Mouse (Mus musculus) heart, embryonic 16.5 days (tissue): ENCODE measurements at regions not wholly inside any gene's neighbourhood (a gene's known extent, or its start where the extent isn't known, plus 50 kb on each side); places are given as distances from the start of the nearest gene placed in this dataset.

ENCODE experiments used
- ATAC-seq: fragments of 200-750 bp; cut with Nextera tagmentation; replicated peaks from 2 replicates; pipeline ENCODE4 v1.8.0; 2017; ENCODE audit warnings: moderate number of reproducible peaks; ENCODE audit not compliant: insufficient read depth, low FRiP score; ENCODE audit errors: extremely low read depth
- H3K27ac ChIP-seq: fragments of 300-500 bp; sonication (generic); 2 replicates; pipeline ENCODE4 v1.5.1; 2014; ENCODE audit warnings: mild to moderate bottlenecking, low read length, control low read depth, moderate library complexity
- H3K27me3 ChIP-seq: fragments of 300-500 bp; sonication (generic); 2 replicates; pipeline ENCODE4 v1.6.1; 2014; ENCODE audit warnings: low read length, mixed read lengths; ENCODE audit not compliant: control insufficient read depth, insufficient read depth
- H3K36me3 ChIP-seq: fragments of 300-500 bp; sonication (generic); 2 replicates; pipeline ENCODE4 v1.6.1; 2014; ENCODE audit not compliant: control insufficient read depth, insufficient read depth
- H3K4me1 ChIP-seq: fragments of 300-500 bp; sonication (generic); 2 replicates; pipeline ENCODE4 v1.6.1; 2014; ENCODE audit warnings: low read length, mixed read lengths; ENCODE audit not compliant: control insufficient read depth, insufficient read depth
- H3K4me2 ChIP-seq: fragments of 300-500 bp; sonication (generic); 2 replicates; pipeline ENCODE4 v1.6.1; 2014; ENCODE audit warnings: low read depth, mild to moderate bottlenecking, control low read depth, low read length
- H3K4me3 ChIP-seq: fragments of 300-500 bp; sonication (generic); 2 replicates; pipeline ENCODE4 v1.5.1; 2014; ENCODE audit warnings: mild to moderate bottlenecking, control low read depth, low read length
- H3K9ac ChIP-seq: fragments of 300-500 bp; sonication (generic); 2 replicates; pipeline ENCODE4 v1.6.1; 2014; ENCODE audit warnings: low read length, control low read depth
- H3K9me3 ChIP-seq: fragments of 300-500 bp; sonication (generic); replicated peaks from 2 replicates; pipeline ENCODE4 v1.6.1; 2016; ENCODE audit warnings: low read length; ENCODE audit not compliant: control insufficient read depth
- WGBS: fragments of 180-500 bp; shearing (Covaris S2); extraction: QIAGEN DNeasy Blood & Tissue Kit; methylation state at CpG from one replicate; pipeline ENCODE4 v1.1.7; 2014; 5-methylcytosine and 5-hydroxymethylcytosine counted together

DNA sequence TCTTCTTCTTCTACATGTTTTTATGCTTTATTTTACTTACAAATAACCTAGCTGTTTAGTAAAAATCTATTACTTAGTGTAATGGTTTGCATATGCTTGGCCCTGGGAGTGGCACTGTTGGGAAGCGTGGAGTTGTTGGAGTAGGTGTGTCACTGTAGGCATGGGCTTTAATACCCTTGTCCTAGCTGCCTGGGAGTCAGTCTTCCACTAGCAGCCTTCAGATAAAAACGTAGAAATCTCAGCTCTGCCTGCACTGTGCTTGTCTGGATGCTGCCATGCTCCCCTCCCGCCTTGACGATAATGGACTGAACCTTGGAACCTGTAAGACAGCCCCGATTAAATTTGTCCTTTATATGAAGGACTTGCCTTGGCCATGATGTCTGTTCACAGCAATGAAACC is 60.4 kb upstream of the Jade1 start:
- WGBS, result 71% methylated on average over 5 of the region's 5 CpGs
- peaks cover under 1% of the 10 kb centered on the region for H3K4me1 ChIP-seq
- ATAC-seq, result no peak
- no peak overlapping the region for H3K9ac ChIP-seq
- no peaks in the 10 kb centered on the region for H3K27me3 ChIP-seq
- no peak overlapping the region for H3K4me2 ChIP-seq
- no peaks in the 10 kb centered on the region for H3K9me3 ChIP-seq
- H3K4me3 ChIP-seq, result no peak overlapping the region
- H3K27ac ChIP-seq, result no peak overlapping the region
- no peaks in the 10 kb centered on the region for H3K36me3 ChIP-seq

DNA sequence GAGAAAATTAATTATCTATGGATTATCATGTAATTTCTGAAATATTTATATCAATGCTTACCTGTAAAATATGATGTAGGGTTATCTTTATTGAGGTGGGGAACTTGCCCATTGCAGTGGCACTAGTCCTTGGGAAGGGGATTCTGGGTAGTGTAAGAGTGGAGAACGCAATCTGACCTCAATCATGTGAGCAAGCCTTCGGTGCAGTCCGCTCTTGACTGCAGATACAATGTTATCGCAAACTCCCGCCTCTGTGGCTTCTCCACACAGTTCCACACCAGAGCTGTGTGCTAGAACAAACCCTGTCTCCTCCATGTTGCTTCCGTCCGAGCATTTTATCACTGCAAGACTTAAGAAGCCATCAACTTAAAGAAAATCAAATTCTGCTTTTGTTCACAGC is 62.1 kb upstream of the Jade1 start:
- 85% methylated on average over 7 of the region's 7 CpGs for WGBS
- no peak overlapping the region for H3K27ac ChIP-seq
- no peak overlapping the region for H3K4me3 ChIP-seq
- H3K4me2 ChIP-seq, result no peak overlapping the region
- ATAC-seq, result no peak
- no peaks in the 10 kb centered on the region for H3K27me3 ChIP-seq
- no peak overlapping the region for H3K9ac ChIP-seq
- H3K36me3 ChIP-seq, result no peaks in the 10 kb centered on the region
- H3K4me1 ChIP-seq, result peaks cover 9% of the 10 kb centered on the region
- no peaks in the 10 kb centered on the region for H3K9me3 ChIP-seq

DNA sequence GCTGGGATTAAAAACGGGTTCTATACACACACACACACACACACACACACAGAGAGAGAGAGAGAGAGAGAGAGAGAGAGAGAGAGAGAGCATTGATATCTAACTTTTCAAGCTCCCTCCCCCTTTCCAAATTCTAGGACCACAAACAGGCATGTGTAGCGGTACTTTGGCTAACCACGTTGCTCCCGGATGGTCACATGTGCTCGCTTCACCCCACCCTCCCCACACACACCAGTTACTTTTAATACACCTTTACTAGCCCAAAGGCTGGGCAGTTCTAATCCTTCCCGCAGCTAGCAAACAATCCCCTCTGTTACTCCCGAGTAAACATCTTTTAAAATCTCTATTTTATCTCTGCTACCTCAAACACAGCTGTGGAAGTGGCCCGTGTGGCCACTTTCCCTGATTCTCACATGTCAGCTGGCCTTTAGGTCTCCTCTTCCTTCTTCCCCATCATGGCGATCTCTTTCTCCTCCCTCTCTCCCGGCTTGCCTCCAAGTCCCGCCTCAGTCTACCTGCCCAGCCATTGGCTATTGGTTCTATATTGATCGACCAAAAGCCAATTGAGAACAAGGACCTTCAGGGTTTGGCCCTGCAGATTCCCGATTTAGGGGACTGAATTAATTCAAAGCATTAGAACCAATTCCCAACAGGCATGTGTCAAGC is 62.7 kb upstream of the Jade1 start:
- Histone ChIP-seq H3K27me3 (no peaks in the 10 kb centered on the region), H3K9me3 (no peaks in the 10 kb centered on the region), H3K9ac (no peak overlapping the region), H3K27ac (no peak overlapping the region), H3K4me2 (no peak overlapping the region), H3K36me3 (no peaks in the 10 kb centered on the region), H3K4me3 (no peak overlapping the region), H3K4me1 (peaks cover 9% of the 10 kb centered on the region)
- no peak for ATAC-seq
- WGBS, result 81% methylated on average over 13 of the region's 13 CpGs

- Histone ChIP-seq H3K27me3 (no peaks in the 10 kb centered on the region), H3K4me3 (no peak overlapping the region), H3K9ac (no peak overlapping the region), H3K4me1 (peaks cover 9% of the 10 kb centered on the region), H3K36me3 (no peaks in the 10 kb centered on the region), H3K27ac (no peak overlapping the region), H3K4me2 (no peak overlapping the region), H3K9me3 (no peaks in the 10 kb centered on the region)
- no peak for ATAC-seq
- 71% methylated on average over 3 of the region's 3 CpGs for WGBS
Observed at GRCm38 (mm10) chr3:41492031-41492726, 63.4 kb upstream of the Jade1 start.

DNA sequence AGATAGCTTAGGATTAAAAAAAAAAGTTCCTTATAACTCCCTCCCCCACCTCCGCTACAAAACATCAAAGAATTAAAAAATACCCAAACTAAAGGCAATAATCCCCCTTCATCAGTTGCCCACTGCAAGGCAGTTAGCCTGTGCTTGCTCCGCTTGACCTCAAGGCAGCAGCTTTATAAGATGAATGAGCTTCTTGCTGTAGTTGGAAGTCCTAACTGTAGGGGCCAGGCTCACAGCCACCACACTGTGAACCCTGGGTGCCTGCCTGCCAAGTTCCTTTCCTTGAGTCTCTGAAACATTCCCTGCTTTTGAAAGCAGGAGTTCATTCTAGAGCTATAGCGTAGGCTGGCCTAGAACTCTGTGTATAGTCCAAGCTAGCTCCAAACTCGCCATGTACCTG is 64.3 kb upstream of the Jade1 start:
- Histone ChIP-seq H3K4me3 (no peak overlapping the region), H3K27me3 (no peaks in the 10 kb centered on the region), H3K9me3 (no peaks in the 10 kb centered on the region), H3K4me1 (peaks cover 9% of the 10 kb centered on the region), H3K27ac (no peak overlapping the region), H3K4me2 (no peak overlapping the region), H3K9ac (no peak overlapping the region), H3K36me3 (no peaks in the 10 kb centered on the region)
- ATAC-seq, result no peak
- 96% methylated on average over 4 of the region's 4 CpGs for WGBS

- Histone ChIP-seq H3K4me2 (no peak overlapping the region), H3K4me3 (no peak overlapping the region), H3K27me3 (no peaks in the 10 kb centered on the region), H3K36me3 (no peaks in the 10 kb centered on the region), H3K9ac (no peak overlapping the region), H3K4me1 (peaks cover 9% of the 10 kb centered on the region), H3K27ac (no peak overlapping the region), H3K9me3 (no peaks in the 10 kb centered on the region)
- ATAC-seq, result no peak
Observed at GRCm38 (mm10) chr3:41489998-41490397, 65.5 kb upstream of the Jade1 start.

- no peak for ATAC-seq
- Histone ChIP-seq H3K27me3 (no peaks in the 10 kb centered on the region), H3K4me2 (no peak overlapping the region), H3K9me3 (no peaks in the 10 kb centered on the region), H3K4me1 (peaks cover 9% of the 10 kb centered on the region), H3K9ac (no peak overlapping the region), H3K27ac (no peak overlapping the region), H3K36me3 (no peaks in the 10 kb centered on the region), H3K4me3 (no peak overlapping the region)
- 30% methylated on average over 3 of the region's 3 CpGs for WGBS
Observed at GRCm38 (mm10) chr3:41489571-41489970, 66.0 kb upstream of the Jade1 start.

DNA sequence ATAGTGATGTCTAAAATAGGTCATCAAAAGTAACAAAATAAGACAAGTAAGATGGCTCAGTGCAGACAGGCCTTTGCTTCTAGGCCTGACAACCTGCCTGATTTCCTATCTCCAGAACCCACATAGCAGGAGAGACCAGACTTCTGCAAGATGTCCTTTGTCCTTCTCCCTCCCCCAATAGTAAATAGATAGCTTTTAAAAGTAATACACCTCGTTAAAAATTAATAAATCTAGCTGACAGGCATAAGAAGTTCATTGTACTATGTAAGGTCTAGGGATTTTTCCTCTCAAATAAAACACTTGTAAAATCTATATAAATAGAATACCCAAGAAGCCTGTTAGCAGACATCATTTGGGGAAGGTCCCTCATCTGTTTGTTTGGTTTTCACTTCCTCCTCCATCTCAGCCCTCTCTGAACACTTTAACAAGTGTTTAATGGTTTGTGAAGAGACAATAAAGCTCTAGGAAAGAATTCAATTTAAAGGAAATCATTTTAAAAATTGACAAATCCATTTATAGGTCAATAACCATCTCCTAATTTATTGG is 67.2 kb upstream of the Jade1 start:
- H3K4me3 ChIP-seq, result no peak overlapping the region
- H3K9me3 ChIP-seq, result no peaks in the 10 kb centered on the region
- peaks cover 9% of the 10 kb centered on the region for H3K4me1 ChIP-seq
- H3K9ac ChIP-seq, result no peak overlapping the region
- H3K36me3 ChIP-seq, result no peaks in the 10 kb centered on the region
- WGBS, result 30% methylated on average over 1 of the region's 1 CpGs
- ATAC-seq, result no peak
- no peak overlapping the region for H3K27ac ChIP-seq
- H3K27me3 ChIP-seq, result no peaks in the 10 kb centered on the region
- no peak overlapping the region for H3K4me2 ChIP-seq

- H3K36me3 ChIP-seq, result no peaks in the 10 kb centered on the region
- no peak overlapping the region for H3K9ac ChIP-seq
- no peaks in the 10 kb centered on the region for H3K27me3 ChIP-seq
- no peak overlapping the region for H3K27ac ChIP-seq
- H3K9me3 ChIP-seq, result no peaks in the 10 kb centered on the region
- WGBS, result 65% methylated on average over 9 of the region's 9 CpGs
- ATAC-seq, result no peak
- no peak overlapping the region for H3K4me2 ChIP-seq
- no peak overlapping the region for H3K4me3 ChIP-seq
- peaks cover 6% of the 10 kb centered on the region for H3K4me1 ChIP-seq
Observed at GRCm38 (mm10) chr3:41484920-41485319, 70.6 kb upstream of the Jade1 start.
